Mouse (Mus musculus) stomach, embryonic 16.5 days (tissue): Measurements from ENCODE around the gene Foxj3. TPM values are rescaled to one million over a fixed set of nuclear protein-coding genes. Genes with fewer than 3 reads are reported as not detected.

Experiments used
- ATAC-seq: fragments of 200-750 bp; cut with Nextera tagmentation; 2 replicates; pipeline ENCODE4 v1.8.0; 2017; ENCODE audit warnings: moderate number of reproducible peaks, moderate TSS enrichment; ENCODE audit not compliant: insufficient read depth, low FRiP score
- H3K27ac ChIP-seq: fragments of 300-500 bp; sonication (generic); 2 replicates; pipeline ENCODE4 v1.5.1; 2014; ENCODE audit warnings: low read length
- H3K27me3 ChIP-seq: fragments of 300-500 bp; sonication (generic); 2 replicates; pipeline ENCODE4 v1.6.1; 2014; ENCODE audit warnings: low read length, control low read depth, mixed read lengths; ENCODE audit not compliant: control insufficient read depth, insufficient read depth
- H3K36me3 ChIP-seq: fragments of 300-500 bp; sonication (generic); 2 replicates; pipeline ENCODE4 v1.6.1; 2014; ENCODE audit warnings: low read length; ENCODE audit not compliant: control insufficient read depth, insufficient read depth
- H3K4me1 ChIP-seq: fragments of 300-500 bp; sonication (generic); 2 replicates; pipeline ENCODE4 v1.6.1; 2014; ENCODE audit warnings: low read length, control low read depth, mixed read lengths; ENCODE audit not compliant: control insufficient read depth, insufficient read depth
- H3K4me2 ChIP-seq: fragments of 300-500 bp; sonication (generic); 2 replicates; pipeline ENCODE4 v1.6.1; 2014; ENCODE audit warnings: low read depth, low read length, mixed read lengths
- H3K4me3 ChIP-seq: fragments of 300-500 bp; sonication (generic); replicated peaks from 2 replicates; pipeline ENCODE4 v1.5.1; 2014; ENCODE audit warnings: mild to moderate bottlenecking, low read length
- H3K9ac ChIP-seq: fragments of 300-500 bp; sonication (generic); 2 replicates; pipeline ENCODE4 v1.6.1; 2014; ENCODE audit warnings: low read length
- H3K9me3 ChIP-seq: fragments of 300-500 bp; sonication (generic); replicated peaks from 2 replicates; pipeline ENCODE4 v1.6.1; 2016; ENCODE audit warnings: low read length, control low read depth; ENCODE audit not compliant: control insufficient read depth
- WGBS: fragments of 180-500 bp; shearing (Covaris S2); extraction: QIAGEN DNeasy Blood & Tissue Kit; methylation state at CpG from one replicate; pipeline ENCODE4 v1.1.7; 2014; 5-methylcytosine and 5-hydroxymethylcytosine counted together
- polyA plus RNA-seq: library from polyadenylated mRNA; unstranded; fragments of >200 nt; fragmentation: Nextera tagmentation; extraction: Ambion mirVana; gene quantifications from 2 replicates; pipeline ENCODE4 v1.2.1, GENCODE M21; 2015

Gene Foxj3
- polyA plus RNA-seq, 1 experiment from 2014 or later, result 18.9 TPM

DNA sequence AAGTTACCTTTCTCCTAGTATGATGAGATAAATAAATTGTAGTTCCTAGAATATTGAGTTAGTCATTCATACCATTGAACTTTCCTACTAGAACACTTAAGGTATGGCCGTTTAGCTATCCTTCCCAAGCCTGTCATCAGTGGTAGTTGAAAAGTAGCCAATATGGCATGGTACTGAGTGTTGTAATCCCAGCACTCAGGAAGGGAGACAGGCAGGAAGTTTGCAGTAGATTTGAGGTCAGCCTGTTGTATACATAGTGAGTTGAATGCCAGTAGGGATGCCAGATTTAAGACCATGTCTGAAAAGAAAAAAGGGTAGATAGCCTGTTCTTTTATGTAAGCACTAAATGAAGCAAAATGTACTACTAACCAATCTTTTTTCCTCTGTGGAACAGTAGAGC is 14.1 kb downstream of the Foxj3 start:
- no peak overlapping the region for H3K9ac ChIP-seq
- H3K27ac ChIP-seq, result no peak overlapping the region
- no peak for ATAC-seq
- no peak overlapping the region for H3K4me3 ChIP-seq
- H3K27me3 ChIP-seq, result no peaks in the 10 kb centered on the region
- no peaks in the 10 kb centered on the region for H3K4me1 ChIP-seq
- no peak overlapping the region for H3K4me2 ChIP-seq
- H3K9me3 ChIP-seq, result no peaks in the 10 kb centered on the region
- 73% methylated on average over 1 of the region's 1 CpGs for whole genome bisulfite sequencing
- no peaks in the 10 kb centered on the region for H3K36me3 ChIP-seq

DNA sequence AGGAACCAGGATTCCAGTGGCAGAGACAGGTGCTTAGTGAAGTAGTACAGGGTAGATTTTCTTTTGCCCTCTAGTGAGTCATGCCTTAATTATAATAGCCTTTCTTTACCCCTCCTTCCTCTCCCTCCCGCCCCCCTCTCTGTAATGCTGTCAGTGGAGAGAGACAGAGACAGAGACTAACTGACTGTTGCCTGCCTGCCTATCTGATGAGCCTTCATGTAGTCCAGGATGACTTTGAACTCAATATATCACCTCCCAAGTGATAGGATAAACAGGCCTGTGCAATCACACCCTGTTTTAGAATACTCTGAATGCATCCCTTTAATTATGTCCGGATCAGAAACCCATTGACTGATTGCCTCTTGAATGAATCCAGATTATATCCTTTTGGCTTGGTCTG is 18.7 kb downstream of the Foxj3 start:
- Histone ChIP-seq H3K27me3 (no peaks in the 10 kb centered on the region), H3K9ac (no peak overlapping the region), H3K36me3 (no peaks in the 10 kb centered on the region), H3K9me3 (no peaks in the 10 kb centered on the region), H3K4me1 (no peaks in the 10 kb centered on the region), H3K4me2 (no peak overlapping the region), H3K27ac (no peak overlapping the region), H3K4me3 (no peak overlapping the region)
- no peak; the same call in 1 of the 2 replicates for ATAC-seq
- 57% methylated on average over 2 of the region's 2 CpGs for WGBS

DNA sequence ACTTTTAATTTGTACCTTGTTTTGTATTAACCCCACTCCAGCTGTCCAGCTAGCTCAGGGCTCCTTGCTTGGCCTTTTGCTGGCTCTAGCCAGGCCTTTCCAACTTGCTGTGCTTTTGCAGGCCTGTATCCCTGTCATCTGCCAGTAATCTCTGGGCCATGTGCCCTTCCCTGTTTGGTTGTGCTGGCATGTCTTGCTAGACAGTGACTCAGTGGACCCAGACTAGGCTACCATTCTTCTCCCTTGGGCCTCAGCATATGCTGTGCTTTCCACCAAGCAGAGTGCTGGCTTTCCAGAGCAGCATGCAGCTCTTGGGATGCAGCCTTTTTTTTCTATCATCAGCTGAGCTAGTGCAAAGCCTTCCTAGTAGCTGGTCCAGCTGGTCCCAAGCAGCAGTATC is 26.3 kb downstream of the Foxj3 start:
- Histone ChIP-seq H3K9ac (no peak overlapping the region), H3K4me2 (no peak overlapping the region), H3K4me3 (no peak overlapping the region), H3K4me1 (peaks cover 2% of the 10 kb centered on the region; the same call in 1 of the 2 replicates), H3K27me3 (no peaks in the 10 kb centered on the region), H3K9me3 (peaks cover 6% of the 10 kb centered on the region; the same call in 1 of the 2 replicates), H3K36me3 (peaks cover 7% of the 10 kb centered on the region), H3K27ac (no peak overlapping the region)
- ATAC-seq, result no peak

DNA sequence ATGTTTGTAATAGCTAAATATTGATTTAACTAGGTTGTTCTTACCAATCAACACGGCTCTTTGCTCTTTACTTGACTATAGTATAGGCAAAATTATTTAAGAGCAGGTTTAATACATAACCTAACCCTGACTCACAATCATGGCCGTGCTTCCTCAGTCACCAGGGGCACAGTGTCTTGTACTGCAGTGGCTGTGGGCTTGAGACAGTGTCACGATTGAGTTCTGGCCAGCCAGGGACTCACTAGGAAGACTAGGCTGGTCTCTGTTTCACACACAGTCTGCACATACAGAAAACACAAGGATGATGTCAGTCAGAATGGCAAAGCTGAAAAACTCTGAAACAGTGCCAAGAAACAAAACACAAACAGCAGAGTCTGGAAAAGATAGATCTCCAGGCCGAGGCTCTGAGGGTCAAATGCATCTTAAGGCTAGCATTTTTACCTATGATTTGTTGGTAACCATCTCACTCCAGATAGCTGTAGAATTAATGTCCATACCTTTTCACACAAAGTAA is 29.6 kb downstream of the Foxj3 start:
- Histone ChIP-seq H3K27me3 (no peaks in the 10 kb centered on the region), H3K4me1 (peaks cover 2% of the 10 kb centered on the region; the same call in 1 of the 2 replicates), H3K4me2 (no peak overlapping the region), H3K9ac (no peak overlapping the region), H3K9me3 (peaks cover 6% of the 10 kb centered on the region; the same call in 1 of the 2 replicates), H3K27ac (no peak overlapping the region), H3K4me3 (no peak overlapping the region), H3K36me3 (peaks cover 7% of the 10 kb centered on the region)
- ATAC-seq, result no peak
- WGBS, result 66% methylated on average over 4 of the region's 4 CpGs

DNA sequence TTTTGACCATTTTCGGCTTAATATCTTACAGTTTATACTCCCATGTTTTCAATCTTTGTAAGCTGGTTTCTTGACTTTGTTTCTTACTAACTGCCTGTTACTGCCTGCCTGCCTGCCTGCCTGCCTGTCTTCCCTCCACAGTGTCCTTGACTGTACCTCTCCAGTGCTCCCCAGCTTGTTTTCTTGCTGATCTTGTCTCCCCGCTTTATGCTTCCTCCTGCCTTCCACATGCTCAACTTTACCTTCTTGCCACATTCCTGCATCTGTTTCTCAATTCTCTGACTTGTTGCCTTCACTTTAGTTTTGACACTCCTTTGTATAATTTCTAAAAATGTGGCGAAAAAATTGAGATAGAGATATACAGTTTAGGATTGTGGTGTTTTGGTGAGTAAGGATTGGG is 35.9 kb downstream of the Foxj3 start:
- no peak for ATAC-seq
- Histone ChIP-seq H3K9ac (no peak overlapping the region), H3K4me3 (no peak overlapping the region), H3K36me3 (no peaks in the 10 kb centered on the region; the same call in 1 of the 2 replicates), H3K27ac (no peak overlapping the region), H3K9me3 (no peaks in the 10 kb centered on the region), H3K4me2 (no peak overlapping the region), H3K4me1 (no peaks in the 10 kb centered on the region), H3K27me3 (no peaks in the 10 kb centered on the region)
- WGBS, result 87% methylated on average over 3 of the region's 3 CpGs

DNA sequence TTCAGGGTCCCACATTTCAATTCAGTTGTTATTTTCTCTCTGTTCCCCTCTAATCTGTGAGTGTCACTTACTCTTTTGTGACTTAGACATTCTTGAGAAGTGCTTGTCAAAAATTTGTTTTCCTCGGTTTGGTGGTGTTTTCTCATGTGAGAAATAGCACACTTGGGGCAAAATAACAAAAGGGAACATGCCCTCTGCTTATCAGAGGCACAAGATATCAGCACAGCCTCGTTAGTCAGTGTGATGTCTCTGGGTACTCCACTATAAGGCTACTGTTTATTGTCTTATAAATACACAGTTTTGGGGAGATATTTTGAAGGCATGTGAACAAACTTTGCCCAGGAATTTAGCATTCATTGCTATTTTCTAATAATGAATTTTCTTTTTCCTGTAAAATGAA is 37.7 kb downstream of the Foxj3 start:
- no peaks in the 10 kb centered on the region for H3K4me1 ChIP-seq
- no peak overlapping the region for H3K27ac ChIP-seq
- no peak overlapping the region for H3K4me3 ChIP-seq
- H3K36me3 ChIP-seq, result no peaks in the 10 kb centered on the region; the same call in 1 of the 2 replicates
- no peak overlapping the region for H3K4me2 ChIP-seq
- no peak for ATAC-seq
- no peak overlapping the region for H3K9ac ChIP-seq
- 57% methylated on average over 2 of the region's 2 CpGs for WGBS
- no peaks in the 10 kb centered on the region for H3K9me3 ChIP-seq
- no peaks in the 10 kb centered on the region for H3K27me3 ChIP-seq

DNA sequence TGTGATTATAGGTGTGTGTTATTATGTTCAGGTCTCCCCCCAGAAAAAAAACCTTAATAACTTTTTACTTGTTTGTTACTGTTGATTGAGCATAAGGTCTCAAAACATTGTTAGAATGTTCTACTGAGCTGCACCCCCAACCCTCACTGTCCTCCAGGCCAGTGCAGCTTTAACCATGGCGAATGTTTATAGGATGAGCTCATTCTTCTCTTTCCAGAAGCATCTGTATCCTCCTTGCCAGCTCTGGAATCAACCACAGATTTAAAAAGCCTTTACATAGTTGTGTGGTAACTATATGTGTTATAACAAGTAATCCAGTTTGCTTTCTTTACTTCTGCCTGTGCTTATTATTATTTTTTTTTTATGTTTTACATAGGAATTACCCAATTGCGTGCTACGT is 38.7 kb downstream of the Foxj3 start:
- Histone ChIP-seq H3K9me3 (no peaks in the 10 kb centered on the region), H3K27me3 (no peaks in the 10 kb centered on the region), H3K4me1 (no peaks in the 10 kb centered on the region), H3K36me3 (no peaks in the 10 kb centered on the region; the same call in 1 of the 2 replicates), H3K4me3 (no peak overlapping the region), H3K9ac (no peak overlapping the region), H3K4me2 (no peak overlapping the region), H3K27ac (no peak overlapping the region)
- no peak for ATAC-seq
- 86% methylated on average over 3 of the region's 3 CpGs for WGBS

DNA sequence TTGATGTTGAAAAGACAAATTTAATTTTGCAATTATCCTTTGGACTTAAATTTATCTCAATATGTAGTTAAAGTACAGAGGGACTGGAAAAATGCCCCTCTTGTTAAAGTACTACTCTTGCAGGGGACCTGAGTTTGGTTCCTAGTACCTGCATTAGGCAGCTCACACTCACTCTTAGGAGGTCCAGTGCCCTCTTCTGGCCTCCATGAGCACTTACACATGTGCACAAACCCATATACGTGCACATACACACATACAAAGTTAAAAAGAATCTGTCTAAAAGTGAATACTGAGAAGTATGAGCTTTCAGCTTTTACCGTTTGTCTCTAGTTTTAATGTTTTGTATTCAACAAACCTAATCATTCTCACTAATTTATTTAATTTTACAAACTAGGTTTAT is 51.2 kb downstream of the Foxj3 start:
- H3K4me3 ChIP-seq, result no peak overlapping the region
- peaks cover 2% of the 10 kb centered on the region; the same call in 1 of the 2 replicates for H3K36me3 ChIP-seq
- no peak overlapping the region for H3K27ac ChIP-seq
- no peaks in the 10 kb centered on the region for H3K4me1 ChIP-seq
- H3K9ac ChIP-seq, result no peak overlapping the region
- H3K9me3 ChIP-seq, result no peaks in the 10 kb centered on the region
- no peak for ATAC-seq
- H3K27me3 ChIP-seq, result no peaks in the 10 kb centered on the region
- H3K4me2 ChIP-seq, result no peak overlapping the region
- WGBS, result 95% methylated on average over 2 of the region's 2 CpGs

DNA sequence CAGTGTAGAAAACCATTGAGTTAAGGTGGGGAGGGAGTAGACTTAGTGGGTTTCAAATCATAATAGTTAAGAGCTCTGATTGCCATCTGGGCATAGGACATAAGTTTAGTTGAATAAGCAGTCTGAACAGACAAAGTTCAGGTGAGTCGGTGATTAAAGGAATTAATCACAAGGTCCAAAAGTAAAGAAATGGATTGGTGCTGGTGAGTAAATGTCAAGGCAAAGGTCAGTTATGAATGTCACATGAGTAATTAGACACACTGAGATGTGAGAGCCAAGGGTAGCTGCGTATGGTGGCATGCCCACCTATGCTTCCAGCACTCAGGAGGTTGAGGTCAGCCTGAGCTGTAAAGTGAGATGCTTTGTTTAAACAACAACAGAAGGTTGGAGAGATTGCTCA is 52.6 kb downstream of the Foxj3 start:
- WGBS, result 63% methylated on average over 2 of the region's 2 CpGs
- H3K27ac ChIP-seq, result no peak overlapping the region
- no peak for ATAC-seq

More for the DNA sequence above, 52.6 kb downstream of the Foxj3 start:
- Histone ChIP-seq H3K9ac (no peak overlapping the region), H3K4me3 (no peak overlapping the region), H3K9me3 (no peaks in the 10 kb centered on the region), H3K4me1 (no peaks in the 10 kb centered on the region), H3K27me3 (no peaks in the 10 kb centered on the region), H3K36me3 (peaks cover 2% of the 10 kb centered on the region; the same call in 1 of the 2 replicates), H3K4me2 (no peak overlapping the region)
